Mouse (Mus musculus): ENCODE data around the gene Rbm3. TPM values are rescaled to one million over a fixed set of nuclear protein-coding genes. Genes with fewer than 3 reads are reported as not detected.

Rbm3 gene
- 19.6 and 25.9 TPM in 2 replicates for polyA plus RNA-seq (2012; rRNA removed; ENCODE audit: low replicate concordance)

DNA sequence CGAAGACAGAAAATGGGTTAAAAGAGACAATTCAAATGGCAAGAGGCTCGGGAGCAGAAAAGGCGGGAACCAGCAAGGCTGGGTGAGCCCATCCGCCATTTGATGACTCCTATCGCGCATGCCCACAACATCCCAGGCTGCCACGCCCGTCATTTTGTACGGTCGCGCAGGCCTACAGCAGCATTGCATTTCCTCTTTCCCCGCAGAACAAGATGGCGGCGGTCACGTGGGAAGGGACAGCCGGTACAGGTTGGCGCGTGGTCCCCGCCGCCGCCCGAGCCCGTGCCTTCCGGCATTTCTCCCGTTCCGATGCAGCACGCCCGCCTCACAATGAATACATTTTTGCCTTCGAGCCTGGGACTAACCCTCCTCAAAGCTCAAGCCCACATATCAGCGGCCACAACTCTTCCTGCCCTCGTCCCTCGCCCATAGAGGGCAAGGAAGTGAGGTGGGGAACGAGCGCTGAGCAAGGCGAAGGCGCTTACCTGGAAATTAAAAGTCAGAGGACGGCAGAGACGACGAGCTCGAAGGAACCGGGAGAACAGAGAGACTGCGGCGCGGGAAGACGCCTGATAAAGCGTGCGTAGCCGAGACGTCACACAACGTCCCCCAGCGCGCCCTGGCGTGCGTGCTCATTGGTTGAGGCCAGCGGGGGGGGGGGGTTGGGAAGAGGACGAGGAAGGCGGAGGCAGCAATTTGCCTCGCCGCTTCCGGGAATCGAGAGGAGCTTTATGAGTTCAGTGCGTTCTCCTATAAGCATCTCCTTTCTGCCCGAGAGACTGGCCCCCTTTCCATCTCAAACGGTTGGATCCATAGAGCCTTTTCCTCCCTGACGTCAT lies at the start of gene Rbm3:
Gene Rbm3, minus strand, starts transcription at position 728 of the 839 bp plus-strand sequence.

DNA sequence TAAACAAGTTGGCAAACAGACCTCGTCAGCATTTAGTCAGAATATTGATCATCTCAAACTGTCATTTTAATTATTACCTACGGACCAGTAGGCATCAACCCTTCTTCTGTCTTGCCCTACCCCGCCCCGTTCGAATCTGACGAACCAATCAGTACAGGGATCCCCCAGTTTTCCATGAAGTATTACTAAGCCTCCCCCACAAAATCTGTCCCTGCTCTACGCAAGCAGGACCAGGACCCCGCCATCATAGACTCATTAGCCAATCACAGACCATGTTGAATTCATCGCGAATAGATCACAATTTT lies 47.7 kb upstream of the Rbm3 start, which contains the start of gene Ebp:
Gene Ebp, minus strand, starts transcription at position 94 of the 305 bp plus-strand sequence.

DNA sequence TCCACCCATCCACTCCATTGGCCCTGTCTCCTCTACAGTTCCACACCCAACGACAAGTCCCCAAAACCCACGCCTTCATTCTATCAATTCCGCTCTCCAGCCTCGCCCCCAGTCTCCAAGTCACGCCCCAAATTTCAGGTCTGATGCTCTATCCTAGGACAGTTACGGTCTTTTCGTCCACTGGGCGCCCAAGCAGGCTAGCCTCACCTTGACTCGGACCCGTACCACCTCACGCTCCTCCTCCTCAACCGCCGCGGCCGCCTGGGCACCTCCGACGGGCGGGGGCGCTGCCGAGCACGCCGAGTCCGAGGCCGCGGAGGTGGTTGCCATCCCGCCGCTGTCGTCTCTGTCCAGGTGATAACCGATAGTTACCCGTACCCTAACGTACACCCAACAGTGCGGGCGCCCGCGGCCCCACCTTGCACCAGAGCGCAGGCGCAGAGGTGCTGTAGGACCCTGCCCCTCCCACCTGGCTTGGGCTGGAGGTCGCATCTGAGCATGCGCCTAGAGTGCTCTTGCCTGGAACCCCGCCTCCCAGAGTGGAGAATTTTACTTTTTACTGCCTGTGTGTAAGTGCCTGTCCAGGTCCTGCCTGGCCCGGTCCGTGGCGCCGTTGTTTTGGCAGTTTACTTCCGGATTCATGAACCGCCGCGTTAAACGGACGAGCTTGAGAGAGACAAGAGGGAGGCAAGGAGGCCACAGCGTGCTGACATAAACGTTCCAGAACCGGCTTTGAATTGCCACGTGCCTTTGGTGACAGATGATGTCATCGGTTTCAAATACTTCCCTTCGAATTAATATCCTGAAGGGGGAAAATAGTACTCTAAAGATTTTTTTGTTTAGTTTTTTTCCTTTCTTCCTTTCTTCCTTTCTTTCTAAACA lies 30.1 kb upstream of the Rbm3 start, which contains the start of gene Tbc1d25:
Gene Tbc1d25, minus strand, starts transcription at position 678 of the 882 bp plus-strand sequence.

DNA sequence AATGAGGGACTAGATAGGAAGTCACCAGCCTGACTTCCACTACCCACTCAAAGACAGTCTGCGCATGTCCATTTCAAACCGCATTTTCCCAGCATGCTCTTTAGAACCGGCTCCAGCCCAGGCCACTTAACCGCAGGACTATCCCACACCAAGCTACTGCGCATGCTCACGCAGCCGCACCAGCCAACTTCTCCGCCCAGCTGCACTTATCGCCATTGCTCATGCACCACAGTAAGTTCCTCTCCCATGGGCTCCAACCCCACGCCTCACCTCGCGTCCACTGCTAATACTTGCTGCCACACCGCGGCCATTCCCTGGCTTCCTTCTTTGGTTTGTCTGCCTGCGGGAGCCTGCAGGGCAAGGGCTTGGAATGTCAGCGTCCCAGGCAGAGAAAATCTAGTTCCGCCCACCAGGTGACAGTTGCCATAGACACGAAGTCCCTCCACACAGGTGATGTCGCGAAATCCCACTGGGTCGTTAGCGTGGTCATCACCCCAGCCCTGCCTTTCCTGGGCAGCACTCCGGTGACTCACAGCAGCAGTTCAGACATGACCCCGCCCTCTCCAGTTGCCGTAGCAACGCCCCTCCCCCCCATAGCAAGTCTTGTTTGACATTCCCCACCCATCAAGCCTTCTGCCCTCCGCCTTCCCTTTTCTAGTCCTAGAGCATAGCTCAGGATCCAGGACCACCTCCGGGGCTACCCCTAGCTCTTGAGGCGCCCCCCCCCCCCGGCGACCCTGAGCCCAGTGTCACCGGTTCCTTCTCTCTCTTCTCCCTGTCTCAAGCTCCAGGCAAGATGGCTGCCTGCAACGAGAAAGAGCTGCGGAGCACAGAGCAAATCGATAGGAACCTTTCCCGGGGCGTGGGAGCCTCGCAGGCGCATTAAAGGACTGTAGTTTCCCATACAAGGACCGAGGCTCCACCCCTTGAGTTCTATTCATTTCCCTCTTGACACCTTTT lies 13.4 kb downstream of the Rbm3 start, which contains the start of gene Wdr13:
Gene Wdr13, minus strand, starts transcription at position 876 of the 960 bp plus-strand sequence.

DNA sequence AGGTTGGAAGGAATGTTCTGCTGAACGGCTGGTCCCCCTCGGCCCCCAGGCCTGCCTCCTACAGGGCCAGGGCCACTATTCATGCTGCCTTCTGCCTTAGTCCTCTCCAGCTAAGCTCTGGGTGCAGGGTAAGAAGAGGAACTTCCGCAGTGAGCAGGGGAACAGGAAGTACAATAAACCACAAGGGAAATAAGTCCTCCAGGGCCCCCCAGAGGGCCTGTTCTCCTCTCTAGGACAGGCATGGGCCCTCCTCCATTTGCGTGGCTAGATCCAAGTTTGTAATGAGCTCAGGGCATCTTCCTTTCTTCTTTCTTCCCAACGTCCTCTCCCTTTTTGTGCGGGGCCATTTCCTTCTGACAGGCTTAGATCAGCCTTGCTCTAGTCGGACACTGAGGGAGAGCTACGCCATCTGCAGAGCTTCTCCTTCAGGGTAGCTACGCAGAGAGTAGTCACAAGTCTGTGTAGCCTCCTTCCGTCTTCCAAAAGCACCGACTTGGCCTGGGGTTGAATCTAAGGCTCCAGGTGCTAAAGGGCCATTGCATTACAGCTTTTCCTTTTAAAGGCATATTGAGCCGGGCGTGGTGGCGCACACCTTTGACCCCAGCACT lies 55.2 kb downstream of the Rbm3 start, which contains the start of gene Was:
Gene Was, minus strand, starts transcription at position 153 of the 608 bp plus-strand sequence.

Other genes with a start within 250 kb of the Rbm3 start
- gene Pqbp1, start 246.6 kb downstream of the Rbm3 start, polyA plus RNA-seq (2012; rRNA removed; ENCODE audit: low replicate concordance), result 33.7 and 40.2 TPM in 2 replicates
- 50.6 and 53.9 TPM in 2 replicates for gene Timm17b, start 246.5 kb downstream of the Rbm3 start, polyA plus RNA-seq (2012; rRNA removed; ENCODE audit: low replicate concordance)
- gene Gm10491, start 238.0 kb downstream of the Rbm3 start, polyA plus RNA-seq (2012; rRNA removed; ENCODE audit: low replicate concordance), result not detected in 2 replicates
- gene Gm10490, start 236.3 kb downstream of the Rbm3 start, polyA plus RNA-seq (2012; rRNA removed; ENCODE audit: low replicate concordance), result not detected in 2 replicates
- gene Pcsk1n, start 226.1 kb downstream of the Rbm3 start, polyA plus RNA-seq (2012; rRNA removed; ENCODE audit: low replicate concordance), result 18.8 and 43.0 TPM in 2 replicates
- not detected in 2 replicates for gene Eras, start 217.3 kb downstream of the Rbm3 start, polyA plus RNA-seq (2012; rRNA removed; ENCODE audit: low replicate concordance)
- 6.2 and 9.8 TPM in 2 replicates for gene Hdac6, start 198.0 kb downstream of the Rbm3 start, polyA plus RNA-seq (2012; rRNA removed; ENCODE audit: low replicate concordance)
- 0.24 and 0.27 TPM in 2 replicates for gene Gata1, start 167.8 kb downstream of the Rbm3 start, polyA plus RNA-seq (2012; rRNA removed; ENCODE audit: low replicate concordance)
- 15.0 and 16.6 TPM in 2 replicates for gene Glod5, start 127.4 kb downstream of the Rbm3 start, polyA plus RNA-seq (2012; rRNA removed; ENCODE audit: low replicate concordance)
- gene Suv39h1, start 71.1 kb downstream of the Rbm3 start, polyA plus RNA-seq (2012; rRNA removed; ENCODE audit: low replicate concordance), result 4.7 and 7.2 TPM in 2 replicates
- 1.9 and 5.2 TPM in 2 replicates for gene Was, start 55.4 kb downstream of the Rbm3 start, polyA plus RNA-seq (2012; rRNA removed; ENCODE audit: low replicate concordance)
- 53.2 and 126 TPM in 2 replicates for gene Wdr13, start 13.0 kb downstream of the Rbm3 start, polyA plus RNA-seq (2012; rRNA removed; ENCODE audit: low replicate concordance)
- gene Tbc1d25, start 30.3 kb upstream of the Rbm3 start, polyA plus RNA-seq (2012; rRNA removed; ENCODE audit: low replicate concordance), result 7.1 and 12.0 TPM in 2 replicates
- 149 and 236 TPM in 2 replicates for gene Ebp, start 47.6 kb upstream of the Rbm3 start, polyA plus RNA-seq (2012; rRNA removed; ENCODE audit: low replicate concordance)
- 5.3 and 20.6 TPM in 2 replicates for gene Porcn, start 60.6 kb upstream of the Rbm3 start, polyA plus RNA-seq (2012; rRNA removed; ENCODE audit: low replicate concordance)
- gene Ftsj1, start 106.5 kb upstream of the Rbm3 start, polyA plus RNA-seq (2012; rRNA removed; ENCODE audit: low replicate concordance), result 11.9 and 24.0 TPM in 2 replicates
- 0.11 and 7.0 TPM in 2 replicates for gene Slc38a5, start 125.3 kb upstream of the Rbm3 start, polyA plus RNA-seq (2012; rRNA removed; ENCODE audit: low replicate concordance)
- gene Ssxb10, start 181.5 kb upstream of the Rbm3 start, polyA plus RNA-seq (2012; rRNA removed; ENCODE audit: low replicate concordance), result not detected in 2 replicates
- not detected in 2 replicates for gene Ssxb9, start 221.1 kb upstream of the Rbm3 start, polyA plus RNA-seq (2012; rRNA removed; ENCODE audit: low replicate concordance)